Mouse (Mus musculus) midbrain, postnatal 0 days (tissue): Measurements from ENCODE around the gene Ptprf. TPM values are rescaled to one million over a fixed set of nuclear protein-coding genes. Genes with fewer than 3 reads are reported as not detected.

Experiments used
- ATAC-seq: fragments of 200-750 bp; cut with Nextera tagmentation; 2 replicates; pipeline ENCODE4 v1.8.0; 2017; ENCODE audit warnings: moderate number of reproducible peaks, mild to moderate bottlenecking, moderate TSS enrichment, moderate library complexity; ENCODE audit not compliant: low FRiP score
- DNase-seq: peaks from one replicate; pipeline ENCODE4 v3.0.0-alpha.2; 2015; ENCODE audit warnings: low spot score
- H3K27ac ChIP-seq: fragments of 300-500 bp; sonication (generic); 2 replicates; pipeline ENCODE4 v1.5.1; 2014; ENCODE audit warnings: low read depth, mild to moderate bottlenecking, low read length, mixed read lengths
- H3K27me3 ChIP-seq: fragments of 300-500 bp; sonication (generic); 2 replicates; pipeline ENCODE4 v1.6.1; 2014; ENCODE audit warnings: low read length, control low read depth, mixed read lengths; ENCODE audit not compliant: insufficient read depth
- H3K36me3 ChIP-seq: fragments of 300-500 bp; sonication (generic); 2 replicates; pipeline ENCODE4 v1.6.1; 2014; ENCODE audit warnings: low read length, control low read depth, mixed read lengths; ENCODE audit not compliant: insufficient read depth
- H3K4me1 ChIP-seq: fragments of 300-500 bp; sonication (generic); 2 replicates; pipeline ENCODE4 v1.6.1; 2014; ENCODE audit warnings: mild to moderate bottlenecking, control low read depth, antibody characterized with exemption, low read length, mixed read lengths; ENCODE audit not compliant: insufficient read depth
- H3K4me2 ChIP-seq: fragments of 300-500 bp; sonication (generic); 2 replicates; pipeline ENCODE4 v1.6.1; 2014; ENCODE audit warnings: low read depth, mild to moderate bottlenecking, low read length, mixed read lengths; ENCODE audit not compliant: poor library complexity, severe bottlenecking
- H3K4me3 ChIP-seq: fragments of 300-500 bp; sonication (generic); 2 replicates; pipeline ENCODE4 v1.5.1; 2014; ENCODE audit warnings: low read depth, mild to moderate bottlenecking, low read length, moderate library complexity
- H3K9ac ChIP-seq: fragments of 300-500 bp; sonication (generic); replicated peaks from 2 replicates; pipeline ENCODE4 v1.6.1; 2014; ENCODE audit warnings: mild to moderate bottlenecking, low read length, moderate library complexity, mixed read lengths; ENCODE audit not compliant: poor library complexity, severe bottlenecking
- H3K9me3 ChIP-seq: fragments of 300-500 bp; sonication (generic); 2 replicates; pipeline ENCODE4 v1.6.1; 2016; ENCODE audit warnings: low read length, control low read depth
- CTCF ChIP-seq: IDR thresholded peaks from 2 replicates; pipeline ENCODE4 v1.5.1; 2016; ENCODE audit warnings: antibody characterized with exemption, mild to moderate bottlenecking
- WGBS: fragments of 180-500 bp; shearing (Covaris S2); extraction: QIAGEN DNeasy Blood & Tissue Kit; methylation state at CpG from one replicate; pipeline ENCODE4 v1.1.7; 2014; 5-methylcytosine and 5-hydroxymethylcytosine counted together
- polyA plus RNA-seq: library from polyadenylated mRNA; unstranded; fragments of >200 nt; fragmentation: Nextera tagmentation; extraction: Ambion mirVana; gene quantifications from 2 replicates; pipeline ENCODE4 v1.2.1, GENCODE M21; 2015
- total RNA-seq: library from RNA; depleted of rRNA; stranded (reverse); fragments of >200 nt; gene quantifications from 2 replicates; pipeline ENCODE4 v1.2.3, GENCODE M21; 2014

Gene Ptprf
- total and polyA plus RNA-seq, 2 experiments from 2014 or later: 48.1 to 186 TPM

DNA sequence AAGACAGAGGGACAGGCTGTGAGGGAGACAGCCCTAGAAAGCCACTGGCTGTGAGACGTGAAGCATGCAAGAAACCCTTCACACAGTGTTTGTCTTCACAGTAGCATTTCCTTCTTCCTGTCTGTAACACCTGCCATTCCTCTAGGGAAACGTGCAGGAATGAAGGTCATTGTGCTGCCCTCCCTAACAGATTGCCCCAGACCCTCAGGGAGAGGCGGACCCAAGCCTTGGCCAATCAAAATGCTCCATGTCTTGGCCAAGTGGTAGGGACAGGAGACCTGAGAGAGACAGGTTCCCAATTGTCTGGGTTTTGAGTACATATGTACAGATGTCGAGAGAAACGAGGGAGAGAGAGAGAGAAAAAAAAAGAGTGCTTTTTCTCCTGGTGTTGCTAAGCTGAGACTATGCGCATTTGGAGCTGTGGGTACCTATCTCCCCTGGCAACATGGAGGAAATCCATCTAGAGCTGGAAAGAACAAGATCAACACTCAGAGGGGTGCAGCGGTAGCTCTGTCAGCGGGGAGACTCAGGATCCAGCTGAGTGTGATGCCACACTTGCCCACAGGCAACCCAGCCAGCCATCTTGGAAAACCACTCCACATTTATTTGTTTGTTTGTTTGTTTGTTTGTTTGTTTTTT is 28.6 kb upstream of the Ptprf start:
- Histone ChIP-seq H3K4me1 (no peaks in the 10 kb centered on the region), H3K27ac (no peak overlapping the region), H3K36me3 (no peaks in the 10 kb centered on the region), H3K27me3 (no peaks in the 10 kb centered on the region), H3K9me3 (no peaks in the 10 kb centered on the region), H3K9ac (0 out of 2 replicates have a peak overlapping the region, but pooled peaks have one; percentile 8), H3K4me2 (peak overlapping the region; percentile 15; the same call in 1 of the 2 replicates), H3K4me3 (no peak overlapping the region)
- TF ChIP-seq CTCF: no peak
- ATAC-seq: peak; percentile 69; the same call in 1 of the 2 replicates
- WGBS: 28% methylated on average over 8 of the region's 8 CpGs
- peak; percentile 58 for DNase-seq

DNA sequence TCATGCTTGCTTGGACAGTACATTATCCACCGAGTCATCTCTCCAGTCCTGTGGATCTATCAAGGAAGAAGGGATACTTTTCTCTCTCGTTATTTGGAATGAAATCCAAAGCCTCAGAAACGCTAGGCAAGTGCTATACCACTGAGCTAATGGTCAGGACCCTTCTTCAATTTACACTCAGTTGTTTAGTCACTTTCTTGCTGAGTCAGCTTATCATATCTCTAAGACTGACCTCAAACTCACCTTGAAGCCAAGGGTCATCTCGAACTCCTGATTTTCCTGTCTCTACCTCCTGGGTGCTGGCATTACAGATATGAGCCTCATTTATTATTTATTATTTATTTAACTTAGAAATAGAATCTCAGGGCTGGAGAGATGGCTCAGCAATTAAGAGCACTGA is 25.5 kb upstream of the Ptprf start:
- H3K9me3 ChIP-seq: no peaks in the 10 kb centered on the region
- H3K36me3 ChIP-seq: no peaks in the 10 kb centered on the region
- ATAC-seq (no peak), DNase-seq (no peak)
- H3K4me2 ChIP-seq: no peak overlapping the region
- 84% methylated on average over 4 of the region's 4 CpGs for WGBS
- no peak overlapping the region for H3K9ac ChIP-seq
- H3K4me1 ChIP-seq: no peaks in the 10 kb centered on the region
- no peak overlapping the region for H3K27ac ChIP-seq
- no peak overlapping the region for H3K4me3 ChIP-seq
- no peak for TF ChIP-seq CTCF
- no peaks in the 10 kb centered on the region for H3K27me3 ChIP-seq

DNA sequence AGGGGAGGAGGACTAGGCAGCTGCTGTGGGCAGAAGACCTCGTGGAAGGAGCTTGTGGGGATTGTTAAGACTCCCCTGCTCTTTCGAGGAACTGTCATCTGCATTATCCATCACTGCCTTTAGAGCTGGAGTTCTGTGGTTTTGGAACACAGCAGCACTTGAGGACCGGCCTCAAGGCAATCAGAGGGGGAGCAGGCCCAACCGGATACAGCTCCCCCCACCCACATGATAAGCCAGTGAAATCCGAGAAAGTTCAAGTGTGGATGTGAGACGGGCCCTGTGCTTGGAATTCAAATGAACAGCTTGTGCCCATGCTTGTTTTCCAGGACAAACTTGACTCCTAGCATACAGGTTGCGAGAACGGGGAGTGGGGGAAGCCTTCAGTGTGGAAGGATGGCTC is 24.1 kb upstream of the Ptprf start:
- TF ChIP-seq CTCF: no peak
- H3K9ac ChIP-seq: no peak overlapping the region
- H3K4me2 ChIP-seq: no peak overlapping the region
- H3K27me3 ChIP-seq: no peaks in the 10 kb centered on the region
- ATAC-seq: no peak
- no peaks in the 10 kb centered on the region for H3K36me3 ChIP-seq
- H3K4me1 ChIP-seq: no peaks in the 10 kb centered on the region
- 59% methylated on average over 8 of the region's 8 CpGs for WGBS
- DNase-seq: no peak
- no peak overlapping the region for H3K27ac ChIP-seq
- H3K4me3 ChIP-seq: no peak overlapping the region
- no peaks in the 10 kb centered on the region for H3K9me3 ChIP-seq

DNA sequence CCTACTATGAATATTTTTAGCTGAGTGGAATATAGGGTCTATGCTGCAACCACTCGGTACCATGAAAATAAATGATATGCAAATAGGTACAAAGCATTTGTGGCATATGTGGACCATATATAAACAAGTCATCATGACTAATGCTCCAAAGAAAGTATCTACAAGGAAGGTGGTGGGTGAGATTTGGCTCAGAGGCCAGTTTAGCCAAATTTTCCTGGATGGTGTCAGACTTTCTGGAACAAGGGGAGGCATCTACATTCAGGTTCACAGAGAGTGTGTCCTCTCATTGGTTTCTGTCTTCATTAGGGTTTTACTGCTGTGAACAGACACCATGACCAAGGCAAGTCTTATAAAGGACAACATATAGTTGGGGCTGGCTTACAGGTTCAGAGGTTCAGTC is 19.3 kb upstream of the Ptprf start:
- no peak overlapping the region for H3K27ac ChIP-seq
- no peak overlapping the region for H3K4me2 ChIP-seq
- H3K27me3 ChIP-seq: no peaks in the 10 kb centered on the region
- DNase-seq (no peak), ATAC-seq (no peak)
- no peak for TF ChIP-seq CTCF
- no peaks in the 10 kb centered on the region for H3K36me3 ChIP-seq
- no peak overlapping the region for H3K4me3 ChIP-seq
- no peak overlapping the region for H3K9ac ChIP-seq
- H3K4me1 ChIP-seq: no peaks in the 10 kb centered on the region
- WGBS: 93% methylated on average over 1 of the region's 1 CpGs
- no peaks in the 10 kb centered on the region for H3K9me3 ChIP-seq

DNA sequence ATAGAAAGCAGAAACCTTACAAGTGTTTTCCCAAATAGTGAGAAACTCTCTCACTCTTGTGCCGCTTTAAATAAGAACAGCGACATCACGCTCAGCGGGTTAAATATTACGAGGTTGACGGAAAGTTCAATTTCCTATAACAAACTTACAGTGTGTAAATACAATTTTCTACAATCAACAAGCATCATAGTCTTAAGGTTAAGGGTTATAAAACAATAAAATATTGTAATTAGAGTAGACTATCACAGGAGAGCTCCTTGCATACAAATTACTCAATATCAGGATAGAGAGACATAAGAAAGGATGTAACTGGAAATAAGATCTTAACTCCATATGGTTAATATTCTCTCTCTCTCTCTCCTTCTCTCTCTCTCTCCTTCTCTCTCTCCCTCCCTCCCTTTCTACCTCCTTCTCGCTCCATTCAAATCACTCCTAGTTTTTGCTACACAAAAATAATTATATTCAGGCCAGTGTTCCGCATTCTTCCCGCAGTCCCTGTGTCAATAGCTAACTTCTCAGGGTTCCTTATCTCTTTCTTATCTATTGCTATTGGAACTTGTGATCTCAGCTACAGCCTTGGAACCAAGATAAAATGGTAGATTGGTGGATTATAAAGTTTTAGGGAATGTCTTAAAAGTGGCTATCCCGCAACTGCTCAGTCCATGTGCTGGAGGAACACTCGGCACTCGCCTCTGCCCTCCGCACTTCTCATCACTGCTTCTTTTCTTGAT is 16.5 kb upstream of the Ptprf start:
- no peak overlapping the region for H3K4me3 ChIP-seq
- 94% methylated on average over 13 of the region's 13 CpGs for WGBS
- no peak overlapping the region for H3K4me2 ChIP-seq
- ATAC-seq (no peak), DNase-seq (no peak)
- H3K9me3 ChIP-seq: no peaks in the 10 kb centered on the region
- H3K27me3 ChIP-seq: no peaks in the 10 kb centered on the region
- no peaks in the 10 kb centered on the region for H3K4me1 ChIP-seq
- no peak overlapping the region for H3K27ac ChIP-seq
- H3K9ac ChIP-seq: no peak overlapping the region
- TF ChIP-seq CTCF: no peak
- no peaks in the 10 kb centered on the region for H3K36me3 ChIP-seq

DNA sequence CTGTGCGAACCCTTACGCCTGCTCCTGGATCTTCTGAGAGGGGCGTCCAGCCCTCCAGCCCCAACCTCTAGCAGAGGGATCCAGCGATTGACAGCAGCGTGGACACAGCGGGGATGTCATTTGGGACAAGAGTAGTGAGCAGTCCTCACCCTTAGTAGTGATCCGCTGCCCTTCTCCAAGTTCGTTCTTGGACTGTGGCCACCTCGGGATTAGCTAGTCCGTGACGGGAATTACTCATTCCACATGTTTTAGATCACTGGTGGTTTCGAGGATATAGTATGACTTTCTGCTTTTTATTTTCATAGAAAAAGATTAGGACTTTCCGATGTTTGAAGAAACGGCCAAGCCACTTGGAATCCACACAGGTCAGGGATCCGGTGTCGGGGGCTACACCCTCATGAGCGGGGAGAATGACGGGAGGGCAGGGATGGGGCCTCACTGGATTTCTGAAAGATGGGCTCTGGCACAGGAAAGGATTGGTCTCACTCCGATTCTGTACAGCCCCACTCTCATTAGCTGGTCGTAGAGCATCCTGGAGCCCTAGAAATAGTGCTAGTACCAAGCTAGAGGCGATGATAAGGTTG is 15.0 kb upstream of the Ptprf start:
- Histone ChIP-seq H3K4me1 (no peaks in the 10 kb centered on the region), H3K9me3 (no peaks in the 10 kb centered on the region), H3K9ac (no peak overlapping the region), H3K4me2 (no peak overlapping the region), H3K36me3 (no peaks in the 10 kb centered on the region), H3K27ac (no peak overlapping the region), H3K27me3 (no peaks in the 10 kb centered on the region), H3K4me3 (no peak overlapping the region)
- DNase-seq (no peak), ATAC-seq (no peak)
- WGBS: 81% methylated on average over 21 of the region's 21 CpGs
- no peak for TF ChIP-seq CTCF
